Mouse (Mus musculus): ENCODE data around the gene Cma1. TPM values are rescaled to one million over a fixed set of nuclear protein-coding genes. Genes with fewer than 3 reads are reported as not detected.

The Cma1 gene
- polyA plus RNA-seq, 1 experiment: 1.4 TPM

GRCm38 (mm10) chr14:55913406-55913805 is 31.1 kb downstream of the Cma1 start:
- no peak for DNase-seq (ENCODE audit: low read depth in 1 of 2, low spot score in 2 of 2)
- TF ChIP-seq POLR2A (IDR thresholded peaks at IDR 0.05; ENCODE audit: low read depth, low read length): no peak
- TF ChIP-seq CTCF (IDR thresholded peaks at IDR 0.05; ENCODE audit: extremely low read depth, insufficient read depth, insufficient read length, insufficient replicate concordance): no peak
- Histone ChIP-seq H3K4me1 (ENCODE audit: control insufficient read depth, insufficient read depth, insufficient read length) (no peaks in the 10 kb centered on the region), H3K4me3 (ENCODE audit: extremely low read depth, insufficient read depth, insufficient read length) (no peak overlapping the region), H3K27me3 (ENCODE audit: control insufficient read depth, insufficient read depth, low read length) (no peaks in the 10 kb centered on the region), H3K27ac (ENCODE audit: insufficient read depth, low read length) (no peak overlapping the region), H3K36me3 (ENCODE audit: control insufficient read depth, insufficient read depth, low read length) (no peaks in the 10 kb centered on the region)
- WGBS: 8% methylated on average over 4 of the region's 4 CpGs

- WGBS: 6% methylated on average over 1 of the region's 1 CpGs
- TF ChIP-seq CTCF (IDR thresholded peaks at IDR 0.05; ENCODE audit: extremely low read depth, insufficient read depth, insufficient read length, insufficient replicate concordance) (no peak), POLR2A (IDR thresholded peaks at IDR 0.05; ENCODE audit: low read depth, low read length) (no peak)
- Histone ChIP-seq H3K27ac (ENCODE audit: insufficient read depth, low read length) (no peak overlapping the region), H3K4me3 (ENCODE audit: extremely low read depth, insufficient read depth, insufficient read length) (no peak overlapping the region), H3K4me1 (ENCODE audit: control insufficient read depth, insufficient read depth, insufficient read length) (no peaks in the 10 kb centered on the region), H3K36me3 (ENCODE audit: control insufficient read depth, insufficient read depth, low read length) (no peaks in the 10 kb centered on the region), H3K27me3 (ENCODE audit: control insufficient read depth, insufficient read depth, low read length) (no peaks in the 10 kb centered on the region)
- DNase-seq (ENCODE audit: low read depth in 1 of 2, low spot score in 2 of 2): no peak
Measured at GRCm38 (mm10) chr14:55905518-55905917, 39.0 kb downstream of the Cma1 start.

- H3K36me3 ChIP-seq (ENCODE audit: control insufficient read depth, insufficient read depth, low read length): peaks cover 8% of the 10 kb centered on the region
- peak overlapping the region; percentile 75 for H3K27ac ChIP-seq (ENCODE audit: insufficient read depth, low read length)
- 6% methylated on average over 12 of the region's 12 CpGs for WGBS
Measured at GRCm38 (mm10) chr14:55900414-55900755, 44.1 kb downstream of the Cma1 start.

GRCm38 (mm10) chr14:55899701-55900413 is 44.6 kb downstream of the Cma1 start, which contains the start of gene Sdr39u1:
TSS of gene Sdr39u1 (minus strand) at chr14:55900293.
- peak within 1 kb of the TSS; percentile 75 for H3K27ac ChIP-seq (ENCODE audit: insufficient read depth, low read length)
- TF ChIP-seq CTCF (IDR thresholded peaks at IDR 0.05; ENCODE audit: extremely low read depth, insufficient read depth, insufficient read length, insufficient replicate concordance) (no peak), POLR2A (IDR thresholded peaks at IDR 0.05; ENCODE audit: low read depth, low read length) (peak; percentile 80)
- WGBS: under 1% methylated on average over 39 of the region's 39 CpGs

More at GRCm38 (mm10) chr14:55900414-55900755, 44.1 kb downstream of the Cma1 start:
- Histone ChIP-seq H3K27me3 (ENCODE audit: control insufficient read depth, insufficient read depth, low read length) (no peaks in the 10 kb centered on the region), H3K4me1 (ENCODE audit: control insufficient read depth, insufficient read depth, insufficient read length) (peaks cover 5% of the 10 kb centered on the region; the same call in 1 of the 2 replicates), H3K4me3 (ENCODE audit: extremely low read depth, insufficient read depth, insufficient read length) (peak overlapping the region; percentile 71)
- DNase-seq (ENCODE audit: low read depth in 1 of 2, low spot score in 2 of 2): no peak
- TF ChIP-seq CTCF (IDR thresholded peaks at IDR 0.05; ENCODE audit: extremely low read depth, insufficient read depth, insufficient read length, insufficient replicate concordance): no peak
- no peak for TF ChIP-seq POLR2A (IDR thresholded peaks at IDR 0.05; ENCODE audit: low read depth, low read length)

GRCm38 (mm10) chr14:55898947-55899346 is 45.5 kb downstream of the Cma1 start:
- no peak for TF ChIP-seq CTCF (IDR thresholded peaks at IDR 0.05; ENCODE audit: extremely low read depth, insufficient read depth, insufficient read length, insufficient replicate concordance)
- no peak for TF ChIP-seq POLR2A (IDR thresholded peaks at IDR 0.05; ENCODE audit: low read depth, low read length)
- Histone ChIP-seq H3K27ac (ENCODE audit: insufficient read depth, low read length) (no peak overlapping the region), H3K27me3 (ENCODE audit: control insufficient read depth, insufficient read depth, low read length) (no peaks in the 10 kb centered on the region), H3K4me1 (ENCODE audit: control insufficient read depth, insufficient read depth, insufficient read length) (peaks cover 5% of the 10 kb centered on the region; the same call in 1 of the 2 replicates), H3K36me3 (ENCODE audit: control insufficient read depth, insufficient read depth, low read length) (peaks cover 23% of the 10 kb centered on the region), H3K4me3 (ENCODE audit: extremely low read depth, insufficient read depth, insufficient read length) (no peak overlapping the region)
- DNase-seq (ENCODE audit: low read depth in 1 of 2, low spot score in 2 of 2): no peak
- WGBS: 90% methylated on average over 7 of the region's 7 CpGs

More at GRCm38 (mm10) chr14:55899701-55900413, 44.6 kb downstream of the Cma1 start, which contains the start of gene Sdr39u1:
- DNase-seq (ENCODE audit: low read depth in 1 of 2, low spot score in 2 of 2): peak; percentile 79 to 87
- no peaks in the 10 kb centered on the region for H3K27me3 ChIP-seq (ENCODE audit: control insufficient read depth, insufficient read depth, low read length)
- H3K36me3 ChIP-seq (ENCODE audit: control insufficient read depth, insufficient read depth, low read length): peaks cover 14% of the 10 kb centered on the region
- H3K4me3 ChIP-seq (ENCODE audit: extremely low read depth, insufficient read depth, insufficient read length): peak within 1 kb of the TSS; percentile 71
- H3K4me1 ChIP-seq (ENCODE audit: control insufficient read depth, insufficient read depth, insufficient read length): peaks cover 5% of the 10 kb centered on the region; the same call in 1 of the 2 replicates

GRCm38 (mm10) chr14:55897671-55898070 is 46.8 kb downstream of the Cma1 start:
- no peak for DNase-seq (ENCODE audit: low read depth in 1 of 2, low spot score in 2 of 2)
- no peak overlapping the region for H3K4me3 ChIP-seq (ENCODE audit: extremely low read depth, insufficient read depth, insufficient read length)
- peaks cover 29% of the 10 kb centered on the region for H3K36me3 ChIP-seq (ENCODE audit: control insufficient read depth, insufficient read depth, low read length)
- WGBS: 92% methylated on average over 12 of the region's 12 CpGs
- TF ChIP-seq POLR2A (IDR thresholded peaks at IDR 0.05; ENCODE audit: low read depth, low read length) (no peak), CTCF (IDR thresholded peaks at IDR 0.05; ENCODE audit: extremely low read depth, insufficient read depth, insufficient read length, insufficient replicate concordance) (no peak)
- no peaks in the 10 kb centered on the region for H3K27me3 ChIP-seq (ENCODE audit: control insufficient read depth, insufficient read depth, low read length)
- no peak overlapping the region for H3K27ac ChIP-seq (ENCODE audit: insufficient read depth, low read length)
- peaks cover 5% of the 10 kb centered on the region; the same call in 1 of the 2 replicates for H3K4me1 ChIP-seq (ENCODE audit: control insufficient read depth, insufficient read depth, insufficient read length)

Other genes starting within 250 kb of the Cma1 start
- gene Tgm1, start 230.7 kb downstream of the Cma1 start, polyA plus RNA-seq (2012; rRNA removed): 23.3 and 33.9 TPM in 2 replicates
- 47.3 and 62.6 TPM in 2 replicates for gene Rabggta, start 222.4 kb downstream of the Cma1 start, polyA plus RNA-seq (2012; rRNA removed)
- gene Dhrs1, start 199.0 kb downstream of the Cma1 start, polyA plus RNA-seq (2012; rRNA removed): 62.7 and 86.6 TPM in 2 replicates
- gene Nop9, start 199.0 kb downstream of the Cma1 start, polyA plus RNA-seq (2012; rRNA removed): 15.1 and 17.2 TPM in 2 replicates
- 0.33 and 0.46 TPM in 2 replicates for gene Cideb, start 186.2 kb downstream of the Cma1 start, polyA plus RNA-seq (2012; rRNA removed)
- gene Ltb4r2, start 183.2 kb downstream of the Cma1 start, polyA plus RNA-seq (2012; rRNA removed): 0.83 and 2.1 TPM in 2 replicates
- gene Ltb4r1, start 178.7 kb downstream of the Cma1 start, polyA plus RNA-seq (2012; rRNA removed): 4.2 and 6.6 TPM in 2 replicates
- 16.3 and 17.3 TPM in 2 replicates for gene Adcy4, start 160.6 kb downstream of the Cma1 start, polyA plus RNA-seq (2012; rRNA removed)
- 38.8 and 48.4 TPM in 2 replicates for gene Ripk3, start 155.8 kb downstream of the Cma1 start, polyA plus RNA-seq (2012; rRNA removed)
- 4.6 and 5.0 TPM in 2 replicates for gene Nfatc4, start 121.5 kb downstream of the Cma1 start, polyA plus RNA-seq (2012; rRNA removed)
- gene Nynrin, start 90.7 kb downstream of the Cma1 start, polyA plus RNA-seq (2012; rRNA removed): 2.5 and 3.0 TPM in 2 replicates
- 0.07 and 0.13 TPM in 2 replicates for gene Cbln3, start 60.3 kb downstream of the Cma1 start, polyA plus RNA-seq (2012; rRNA removed)
- gene Khnyn, start 59.7 kb downstream of the Cma1 start, polyA plus RNA-seq (2012; rRNA removed): 30.3 and 31.6 TPM in 2 replicates
- 22.3 and 25.1 TPM in 2 replicates for gene Sdr39u1, start 44.4 kb downstream of the Cma1 start, polyA plus RNA-seq (2012; rRNA removed)
- not detected in 2 replicates for gene Cma2, start 6.3 kb upstream of the Cma1 start, polyA plus RNA-seq (2012; rRNA removed)
- gene Mcpt1, start 73.3 kb upstream of the Cma1 start, polyA plus RNA-seq (2012; rRNA removed): 0.18 and 0.26 TPM in 2 replicates
- not detected in 2 replicates for gene Mcpt9, start 85.8 kb upstream of the Cma1 start, polyA plus RNA-seq (2012; rRNA removed)
- 0.12 TPM in 1 of 2 replicates, not detected in the other for gene Mcpt2, start 97.4 kb upstream of the Cma1 start, polyA plus RNA-seq (2012; rRNA removed)
- 0.23 TPM in 2 replicates for gene Mcpt4, start 117.6 kb upstream of the Cma1 start, polyA plus RNA-seq (2012; rRNA removed)
- 0.31 and 0.34 TPM in 2 replicates for gene Mcpt8, start 140.6 kb upstream of the Cma1 start, polyA plus RNA-seq (2012; rRNA removed)
- 1.7 and 2.0 TPM in 2 replicates for gene Ctsg, start 157.9 kb upstream of the Cma1 start, polyA plus RNA-seq (2012; rRNA removed)
- gene Gzme, start 175.9 kb upstream of the Cma1 start, polyA plus RNA-seq (2012; rRNA removed): not detected in 2 replicates
- gene Gzmd, start 187.9 kb upstream of the Cma1 start, polyA plus RNA-seq (2012; rRNA removed): not detected in 2 replicates
- gene Gzmg, start 214.9 kb upstream of the Cma1 start, polyA plus RNA-seq (2012; rRNA removed): not detected in 2 replicates
- not detected in 2 replicates for gene Gzmn, start 229.9 kb upstream of the Cma1 start, polyA plus RNA-seq (2012; rRNA removed)

Measured in spleen, adult 2 months (tissue).